Mouse (Mus musculus): ENCODE measurements around the gene Capn5. TPM values are rescaled to one million over a fixed set of nuclear protein-coding genes. Genes with fewer than 3 reads are reported as not detected.

Gene Capn5
- polyA plus RNA-seq, 1 experiment: 10.0 TPM

- 51% methylated on average over 5 of the region's 5 CpGs for WGBS
- peaks cover 3% of the 10 kb centered on the region; the same call in 1 of the 2 replicates for H3K36me3 ChIP-seq (ENCODE audit: control insufficient read depth, insufficient read depth, low read length)
These were observed 52.6 kb downstream of the Capn5 start for GRCm38 (mm10) chr7:98125473-98125872.

GRCm38 (mm10) chr7:98124701-98125100 is 53.4 kb downstream of the Capn5 start:
- H3K36me3 ChIP-seq (ENCODE audit: control insufficient read depth, insufficient read depth, low read length): peaks cover 3% of the 10 kb centered on the region; the same call in 1 of the 2 replicates
- no peak overlapping the region for H3K27ac ChIP-seq (ENCODE audit: insufficient read depth, low read length)
- no peak for TF ChIP-seq POLR2A (IDR thresholded peaks at IDR 0.05; ENCODE audit: low read depth, low read length)
- no peak for TF ChIP-seq CTCF (IDR thresholded peaks at IDR 0.05; ENCODE audit: extremely low read depth, insufficient read depth, insufficient read length, insufficient replicate concordance)
- 81% methylated on average over 5 of the region's 5 CpGs for WGBS
- H3K4me3 ChIP-seq (ENCODE audit: extremely low read depth, insufficient read depth, insufficient read length): no peak overlapping the region
- DNase-seq (ENCODE audit: low read depth in 1 of 2, low spot score in 2 of 2): no peak
- H3K27me3 ChIP-seq (ENCODE audit: control insufficient read depth, insufficient read depth, low read length): no peaks in the 10 kb centered on the region
- no peaks in the 10 kb centered on the region; the same call in 1 of the 2 replicates for H3K4me1 ChIP-seq (ENCODE audit: control insufficient read depth, insufficient read depth, insufficient read length)

More at GRCm38 (mm10) chr7:98125473-98125872, 52.6 kb downstream of the Capn5 start:
- Histone ChIP-seq H3K27ac (ENCODE audit: insufficient read depth, low read length) (no peak overlapping the region), H3K4me3 (ENCODE audit: extremely low read depth, insufficient read depth, insufficient read length) (no peak overlapping the region), H3K4me1 (ENCODE audit: control insufficient read depth, insufficient read depth, insufficient read length) (no peaks in the 10 kb centered on the region; the same call in 1 of the 2 replicates), H3K27me3 (ENCODE audit: control insufficient read depth, insufficient read depth, low read length) (no peaks in the 10 kb centered on the region)
- peak in 1 of 2 experiments; percentile 31 for DNase-seq (ENCODE audit: low read depth in 1 of 2, low spot score in 2 of 2)
- TF ChIP-seq CTCF (IDR thresholded peaks at IDR 0.05; ENCODE audit: extremely low read depth, insufficient read depth, insufficient read length, insufficient replicate concordance): peak; percentile 40; the same call in 1 of the 2 replicates
- TF ChIP-seq POLR2A (IDR thresholded peaks at IDR 0.05; ENCODE audit: low read depth, low read length): no peak

DNA sequence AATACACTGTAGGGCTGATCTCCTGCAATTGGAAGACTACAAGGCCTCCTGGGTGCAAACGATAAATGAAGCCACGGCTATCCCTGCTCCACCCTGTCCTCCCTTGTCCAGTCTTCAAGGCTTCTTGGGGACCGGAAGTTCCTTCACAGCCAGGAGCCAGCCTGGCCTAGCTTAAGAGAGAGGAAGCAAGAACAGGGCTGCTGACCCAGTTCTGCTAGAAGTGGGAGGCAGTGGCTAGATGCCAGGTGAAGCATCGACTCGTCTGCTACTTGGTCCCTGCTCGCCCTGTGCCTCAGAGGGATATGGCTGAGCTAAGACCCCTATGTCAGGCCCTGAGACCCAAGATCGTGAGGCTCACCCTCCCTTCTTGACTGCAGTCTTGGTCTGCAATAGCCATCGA is 56.4 kb downstream of the Capn5 start:
- peaks cover 3% of the 10 kb centered on the region; the same call in 1 of the 2 replicates for H3K36me3 ChIP-seq (ENCODE audit: control insufficient read depth, insufficient read depth, low read length)

GRCm38 (mm10) chr7:98121241-98121640 is 56.8 kb downstream of the Capn5 start:
- no peak for DNase-seq (ENCODE audit: low read depth in 1 of 2, low spot score in 2 of 2)
- Histone ChIP-seq H3K4me3 (ENCODE audit: extremely low read depth, insufficient read depth, insufficient read length) (no peak overlapping the region), H3K27me3 (ENCODE audit: control insufficient read depth, insufficient read depth, low read length) (no peaks in the 10 kb centered on the region), H3K27ac (ENCODE audit: insufficient read depth, low read length) (no peak overlapping the region), H3K36me3 (ENCODE audit: control insufficient read depth, insufficient read depth, low read length) (peaks cover 3% of the 10 kb centered on the region; the same call in 1 of the 2 replicates), H3K4me1 (ENCODE audit: control insufficient read depth, insufficient read depth, insufficient read length) (no peaks in the 10 kb centered on the region; the same call in 1 of the 2 replicates)
- 85% methylated on average over 3 of the region's 3 CpGs for WGBS
- TF ChIP-seq CTCF (IDR thresholded peaks at IDR 0.05; ENCODE audit: extremely low read depth, insufficient read depth, insufficient read length, insufficient replicate concordance) (no peak), POLR2A (IDR thresholded peaks at IDR 0.05; ENCODE audit: low read depth, low read length) (no peak)

More for the DNA sequence above, 56.4 kb downstream of the Capn5 start:
- no peak for DNase-seq (ENCODE audit: low read depth in 1 of 2, low spot score in 2 of 2)
- H3K4me1 ChIP-seq (ENCODE audit: control insufficient read depth, insufficient read depth, insufficient read length): no peaks in the 10 kb centered on the region; the same call in 1 of the 2 replicates
- no peak overlapping the region for H3K27ac ChIP-seq (ENCODE audit: insufficient read depth, low read length)
- H3K4me3 ChIP-seq (ENCODE audit: extremely low read depth, insufficient read depth, insufficient read length): no peak overlapping the region
- H3K27me3 ChIP-seq (ENCODE audit: control insufficient read depth, insufficient read depth, low read length): no peaks in the 10 kb centered on the region
- WGBS: 78% methylated on average over 8 of the region's 8 CpGs
- no peak for TF ChIP-seq POLR2A (IDR thresholded peaks at IDR 0.05; ENCODE audit: low read depth, low read length)
- no peak for TF ChIP-seq CTCF (IDR thresholded peaks at IDR 0.05; ENCODE audit: extremely low read depth, insufficient read depth, insufficient read length, insufficient replicate concordance)

- Histone ChIP-seq H3K4me3 (ENCODE audit: extremely low read depth, insufficient read depth, insufficient read length) (peak overlapping the region; percentile 42; the same call in 1 of the 2 replicates), H3K27me3 (ENCODE audit: control insufficient read depth, insufficient read depth, low read length) (no peaks in the 10 kb centered on the region), H3K36me3 (ENCODE audit: control insufficient read depth, insufficient read depth, low read length) (peaks cover 2% of the 10 kb centered on the region; the same call in 1 of the 2 replicates), H3K4me1 (ENCODE audit: control insufficient read depth, insufficient read depth, insufficient read length) (no peaks in the 10 kb centered on the region; the same call in 1 of the 2 replicates), H3K27ac (ENCODE audit: insufficient read depth, low read length) (no peak overlapping the region)
- DNase-seq (ENCODE audit: low read depth in 1 of 2, low spot score in 2 of 2): peak; percentile 50 to 67
- 3% methylated on average over 7 of the region's 7 CpGs for WGBS
- TF ChIP-seq POLR2A (IDR thresholded peaks at IDR 0.05; ENCODE audit: low read depth, low read length): no peak
- peak; percentile 82; the same call in 1 of the 2 replicates for TF ChIP-seq CTCF (IDR thresholded peaks at IDR 0.05; ENCODE audit: extremely low read depth, insufficient read depth, insufficient read length, insufficient replicate concordance)
These were observed 57.7 kb downstream of the Capn5 start for GRCm38 (mm10) chr7:98120325-98120724.

GRCm38 (mm10) chr7:98119961-98120232 is 58.2 kb downstream of the Capn5 start:
- H3K4me3 ChIP-seq (ENCODE audit: extremely low read depth, insufficient read depth, insufficient read length): no peak overlapping the region
- peaks cover 2% of the 10 kb centered on the region; the same call in 1 of the 2 replicates for H3K36me3 ChIP-seq (ENCODE audit: control insufficient read depth, insufficient read depth, low read length)
- no peaks in the 10 kb centered on the region; the same call in 1 of the 2 replicates for H3K4me1 ChIP-seq (ENCODE audit: control insufficient read depth, insufficient read depth, insufficient read length)
- 83% methylated on average over 2 of the region's 2 CpGs for WGBS
- TF ChIP-seq CTCF (IDR thresholded peaks at IDR 0.05; ENCODE audit: extremely low read depth, insufficient read depth, insufficient read length, insufficient replicate concordance): no peak
- no peak for DNase-seq (ENCODE audit: low read depth in 1 of 2, low spot score in 2 of 2)
- H3K27me3 ChIP-seq (ENCODE audit: control insufficient read depth, insufficient read depth, low read length): no peaks in the 10 kb centered on the region
- no peak overlapping the region for H3K27ac ChIP-seq (ENCODE audit: insufficient read depth, low read length)

GRCm38 (mm10) chr7:98119179-98119960 is 58.7 kb downstream of the Capn5 start, which contains the start of gene Myo7a:
TSS of gene Myo7a (minus strand) at chr7:98119524.
- peak within 1 kb of the TSS; percentile 42; the same call in 1 of the 2 replicates for H3K4me3 ChIP-seq (ENCODE audit: extremely low read depth, insufficient read depth, insufficient read length)

More at GRCm38 (mm10) chr7:98119179-98119960, 58.7 kb downstream of the Capn5 start, which contains the start of gene Myo7a:
- Histone ChIP-seq H3K27me3 (ENCODE audit: control insufficient read depth, insufficient read depth, low read length) (no peaks in the 10 kb centered on the region), H3K36me3 (ENCODE audit: control insufficient read depth, insufficient read depth, low read length) (peaks cover 2% of the 10 kb centered on the region; the same call in 1 of the 2 replicates), H3K27ac (ENCODE audit: insufficient read depth, low read length) (no peak within 1 kb of the TSS), H3K4me1 (ENCODE audit: control insufficient read depth, insufficient read depth, insufficient read length) (no peaks in the 10 kb centered on the region; the same call in 1 of the 2 replicates)
- DNase-seq (ENCODE audit: low read depth in 1 of 2, low spot score in 2 of 2): no peak
- WGBS: 63% methylated on average over 9 of the region's 9 CpGs
- TF ChIP-seq CTCF (IDR thresholded peaks at IDR 0.05; ENCODE audit: extremely low read depth, insufficient read depth, insufficient read length, insufficient replicate concordance): no peak
- no peak for TF ChIP-seq POLR2A (IDR thresholded peaks at IDR 0.05; ENCODE audit: low read depth, low read length)
